Mouse (Mus musculus) erythroblast, embryonic 14.5 days (primary cell): ENCODE data around the gene Csk. TPM values are rescaled to one million over a fixed set of nuclear protein-coding genes. Genes with fewer than 3 reads are reported as not detected.

ENCODE experiments used
- H3K27me3 ChIP-seq: 2 replicates; pipeline ENCODE4 v1.6.1; 2012; ENCODE audit warnings: inconsistent platforms; ENCODE audit not compliant: control insufficient read depth
- H3K36me3 ChIP-seq: 2 replicates; pipeline ENCODE4 v1.6.1; 2012; ENCODE audit warnings: mild to moderate bottlenecking, inconsistent platforms; ENCODE audit not compliant: control insufficient read depth
- H3K4me1 ChIP-seq: 2 replicates; pipeline ENCODE4 v1.6.1; 2012; ENCODE audit warnings: inconsistent platforms; ENCODE audit not compliant: control insufficient read depth
- H3K4me3 ChIP-seq: replicated peaks from 2 replicates; pipeline ENCODE3; 2012; ENCODE audit warnings: moderate library complexity, mild to moderate bottlenecking, inconsistent platforms
- H3K9me3 ChIP-seq: 2 replicates; pipeline ENCODE4 v1.6.1; 2012; ENCODE audit warnings: low read length, inconsistent platforms, mixed read lengths; ENCODE audit not compliant: control insufficient read depth
- GATA1 ChIP-seq: IDR thresholded peaks from 2 replicates; pipeline ENCODE4 v1.6.1; 2012; ENCODE audit warnings: low read length, inconsistent platforms, mixed read lengths
- TAL1 ChIP-seq: IDR thresholded peaks from 3 replicates; pipeline ENCODE4 v1.6.1; 2012; ENCODE audit warnings: low read length, inconsistent platforms, mixed read lengths
- polyA plus RNA-seq: library from polyadenylated mRNA; stranded (reverse); fragments of >175 nt; gene quantifications from 2 replicates; pipeline ENCODE4 v1.2.3, GENCODE M21; 2012

Gene Csk
- polyA plus RNA-seq, 1 experiment: 6.1 TPM

DNA sequence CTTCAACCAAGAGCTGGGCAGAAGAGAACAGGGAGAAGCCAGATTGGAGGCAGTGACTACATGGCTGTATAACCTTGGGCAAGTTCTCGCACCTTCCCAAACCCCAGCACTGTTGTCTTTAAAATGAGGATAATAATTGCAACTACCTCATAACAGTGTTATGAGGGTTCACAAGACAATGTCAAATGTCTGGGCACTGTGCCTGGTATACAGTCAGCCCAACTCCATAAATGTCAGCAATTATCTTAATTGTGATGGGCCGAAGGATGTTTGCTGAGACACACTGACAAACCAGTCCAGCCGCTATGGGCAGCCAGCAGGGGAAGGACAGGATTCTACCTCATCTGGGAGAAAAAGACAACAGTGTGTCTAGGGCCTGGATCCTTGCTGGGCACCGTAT lies 38.6 kb downstream of the Csk start:
- Histone ChIP-seq H3K36me3 (no peaks in the 10 kb centered on the region), H3K9me3 (no peaks in the 10 kb centered on the region), H3K27me3 (peaks cover 26% of the 10 kb centered on the region), H3K4me1 (peaks cover 12% of the 10 kb centered on the region), H3K4me3 (no peak overlapping the region)
- TF ChIP-seq TAL1 (no peak), GATA1 (no peak)

- no peak overlapping the region for H3K4me3 ChIP-seq
- H3K9me3 ChIP-seq: no peaks in the 10 kb centered on the region
- H3K27me3 ChIP-seq: peaks cover 28% of the 10 kb centered on the region
- H3K36me3 ChIP-seq: no peaks in the 10 kb centered on the region
- TF ChIP-seq TAL1 (no peak), GATA1 (no peak)
- H3K4me1 ChIP-seq: peaks cover 12% of the 10 kb centered on the region
Measured at GRCm38 (mm10) chr9:57613975-57614374, 39.5 kb downstream of the Csk start.

DNA sequence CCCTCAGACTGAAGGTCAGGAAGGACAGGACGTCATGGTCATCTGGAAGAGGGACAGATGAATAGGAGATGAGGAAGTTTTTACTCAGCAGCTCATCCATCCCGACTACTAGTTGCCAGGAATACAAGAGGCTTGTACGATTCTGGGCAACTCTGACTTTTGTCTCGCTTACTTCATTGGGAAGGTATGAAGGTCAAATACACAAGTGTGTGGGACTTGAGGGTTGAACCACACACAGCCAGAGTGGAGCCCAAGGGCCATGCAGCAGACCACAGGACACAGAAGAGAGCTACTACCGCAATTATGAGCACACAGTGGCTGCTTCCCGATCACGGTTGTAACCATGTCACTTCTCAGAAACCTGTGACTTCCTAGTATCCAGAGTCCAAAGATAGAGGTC lies 40.8 kb downstream of the Csk start:
- no peaks in the 10 kb centered on the region for H3K36me3 ChIP-seq
- peaks cover 12% of the 10 kb centered on the region for H3K4me1 ChIP-seq
- no peak overlapping the region for H3K4me3 ChIP-seq
- H3K27me3 ChIP-seq: peaks cover 37% of the 10 kb centered on the region
- no peaks in the 10 kb centered on the region for H3K9me3 ChIP-seq
- TF ChIP-seq GATA1 (no peak), TAL1 (no peak)

- Histone ChIP-seq H3K4me1 (peaks cover 7% of the 10 kb centered on the region), H3K4me3 (no peak overlapping the region), H3K27me3 (peaks cover 49% of the 10 kb centered on the region), H3K9me3 (no peaks in the 10 kb centered on the region), H3K36me3 (no peaks in the 10 kb centered on the region)
- no peak for TF ChIP-seq TAL1
- no peak for TF ChIP-seq GATA1
Measured at GRCm38 (mm10) chr9:57610359-57610826, 43.0 kb downstream of the Csk start.

- no peak for TF ChIP-seq GATA1
- TF ChIP-seq TAL1: no peak
- Histone ChIP-seq H3K27me3 (peaks cover 54% of the 10 kb centered on the region), H3K4me3 (no peak overlapping the region), H3K9me3 (no peaks in the 10 kb centered on the region), H3K36me3 (no peaks in the 10 kb centered on the region), H3K4me1 (peaks cover under 1% of the 10 kb centered on the region; the same call in 1 of the 2 replicates)
Measured at GRCm38 (mm10) chr9:57609803-57610202, 43.6 kb downstream of the Csk start.

DNA sequence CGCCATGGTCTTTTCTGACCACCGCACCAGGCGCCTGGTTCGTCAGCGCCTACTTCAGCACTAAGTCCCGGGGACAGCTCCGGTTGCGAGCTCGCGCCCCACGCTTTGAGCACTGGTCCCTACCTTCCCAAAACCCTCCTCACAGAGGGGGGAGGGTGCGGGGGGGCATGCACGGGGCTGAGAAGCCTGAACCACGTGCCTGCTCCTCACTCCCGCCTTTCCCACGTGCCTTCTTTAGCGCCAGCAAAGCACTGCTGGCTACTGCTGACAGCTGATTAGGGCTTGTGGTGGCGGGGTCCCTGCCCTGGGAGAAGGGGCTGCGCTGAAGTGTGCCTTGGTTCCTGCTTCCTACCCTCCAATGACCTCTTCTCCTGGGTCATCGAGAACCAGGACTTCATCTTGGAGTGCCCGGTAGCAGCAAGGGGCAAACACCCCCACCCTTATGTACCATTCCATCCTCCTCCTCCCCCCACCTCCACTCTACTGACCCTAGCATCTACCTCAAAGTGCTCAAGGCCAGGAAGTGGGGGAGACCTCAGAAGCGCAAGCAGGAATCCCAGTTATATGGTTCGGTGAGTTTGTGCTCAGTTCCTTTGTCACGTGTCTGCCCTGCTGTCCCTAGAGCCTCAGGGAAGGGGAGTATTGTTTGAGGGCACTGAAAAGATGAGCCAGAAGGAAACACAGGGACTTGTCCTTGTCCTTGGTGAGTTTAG lies 47.1 kb downstream of the Csk start, which contains the start of gene Cplx3:
Gene Cplx3, minus strand, starts transcription at position 143 of the 713 bp plus-strand sequence.
- Histone ChIP-seq H3K36me3 (no peaks in the 10 kb centered on the region), H3K9me3 (no peaks in the 10 kb centered on the region), H3K4me3 (no peak within 1 kb of the TSS), H3K4me1 (no peaks in the 10 kb centered on the region), H3K27me3 (peaks cover 56% of the 10 kb centered on the region)
- TF ChIP-seq TAL1: no peak
- no peak for TF ChIP-seq GATA1

GRCm38 (mm10) chr9:57605503-57605902 lies 47.9 kb downstream of the Csk start:
- Histone ChIP-seq H3K27me3 (peaks cover 52% of the 10 kb centered on the region), H3K36me3 (no peaks in the 10 kb centered on the region), H3K4me1 (peaks cover 7% of the 10 kb centered on the region), H3K4me3 (no peak overlapping the region), H3K9me3 (no peaks in the 10 kb centered on the region)
- TF ChIP-seq TAL1: no peak
- TF ChIP-seq GATA1: no peak

GRCm38 (mm10) chr9:57604875-57605274 lies 48.6 kb downstream of the Csk start:
- peaks cover 50% of the 10 kb centered on the region for H3K27me3 ChIP-seq

DNA sequence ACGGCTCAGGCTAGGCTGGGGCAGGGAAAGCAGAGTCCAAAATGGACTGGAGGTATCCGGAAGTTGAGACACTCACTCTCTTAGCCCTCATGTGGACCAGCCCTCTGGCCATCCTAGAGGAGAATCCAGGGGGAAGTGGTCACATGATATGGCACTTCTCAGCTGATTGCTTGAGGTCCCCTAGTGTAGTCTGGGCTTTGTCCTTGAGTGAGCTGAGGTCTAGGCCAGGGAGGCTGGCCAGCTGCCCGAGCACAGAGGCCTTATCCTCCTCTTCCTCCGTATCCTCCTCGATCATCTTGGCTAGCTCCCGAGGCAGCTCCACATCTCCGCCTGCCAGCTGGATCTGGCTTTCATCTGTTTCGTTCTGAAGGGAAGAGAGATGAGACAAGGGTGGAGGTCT lies 51.3 kb downstream of the Csk start:
- Histone ChIP-seq H3K9me3 (no peaks in the 10 kb centered on the region), H3K4me1 (peaks cover 13% of the 10 kb centered on the region), H3K36me3 (no peaks in the 10 kb centered on the region), H3K4me3 (no peak overlapping the region), H3K27me3 (peaks cover 37% of the 10 kb centered on the region)
- TF ChIP-seq GATA1: no peak
- no peak for TF ChIP-seq TAL1

More at GRCm38 (mm10) chr9:57604875-57605274, 48.6 kb downstream of the Csk start:
- H3K4me1 ChIP-seq: peaks cover 13% of the 10 kb centered on the region
- no peak for TF ChIP-seq GATA1
- TF ChIP-seq TAL1: no peak
- H3K4me3 ChIP-seq: no peak overlapping the region
- no peaks in the 10 kb centered on the region for H3K9me3 ChIP-seq
- H3K36me3 ChIP-seq: no peaks in the 10 kb centered on the region
